Mouse (Mus musculus): ENCODE results near the gene Rhcg.

GRCm38 (mm10) chr7:79602006-79602405, 15.5 kb downstream of the Rhcg start:
- TF ChIP-seq POLR2A (IDR thresholded peaks at IDR 0.05; ENCODE audit: borderline replicate concordance, extremely low read depth, insufficient read depth, insufficient read length, poor library complexity, severe bottlenecking) (no peak), CTCF (IDR thresholded peaks at IDR 0.05; ENCODE audit: borderline replicate concordance, extremely low read depth, insufficient read depth, insufficient read length) (no peak)

Measured in brain, embryonic 14.5 days (tissue).